Mouse (Mus musculus) C2C12 (cell line): Measurements from ENCODE around the gene Chl1. TPM values are rescaled to one million over a fixed set of nuclear protein-coding genes. Genes with fewer than 3 reads are reported as not detected.

ENCODE experiments used
- H3K27me3 ChIP-seq: one replicate; pipeline ENCODE4 v1.6.1; 2011; ENCODE audit not compliant: control insufficient read depth, insufficient read depth, insufficient read length
- H3K36me3 ChIP-seq: one replicate; pipeline ENCODE4 v1.6.1; 2011; ENCODE audit not compliant: control insufficient read depth, insufficient read depth
- H3K4me3 ChIP-seq: one replicate; pipeline ENCODE4 v1.5.1; 2011; ENCODE audit warnings: mild to moderate bottlenecking, control low read depth; ENCODE audit not compliant: poor library complexity, insufficient read depth, severe bottlenecking
- H3K79me2 ChIP-seq: one replicate; pipeline ENCODE4 v1.6.1; 2011; ENCODE audit not compliant: control insufficient read depth, insufficient read depth
- H3K79me3 ChIP-seq: one replicate; pipeline ENCODE4 v1.6.1; 2011; ENCODE audit warnings: low read depth, control low read depth
- H3ac ChIP-seq: one replicate; pipeline ENCODE3; 2011; ENCODE audit warnings: low read depth; ENCODE audit not compliant: control insufficient read depth, insufficient read length
- CEBPB ChIP-seq: IDR thresholded peaks from one replicate; pipeline ENCODE4 v1.6.1; 2011; ENCODE audit warnings: low read depth, mild to moderate bottlenecking, control low read depth, moderate library complexity
- CTCF ChIP-seq: IDR thresholded peaks from one replicate; pipeline ENCODE4 v1.5.1; 2011; ENCODE audit not compliant: control insufficient read depth, insufficient read depth, insufficient read length
- FOSL1 ChIP-seq: IDR thresholded peaks from one replicate; pipeline ENCODE4 v1.8.0; 2011; ENCODE audit warnings: mild to moderate bottlenecking, low read length; ENCODE audit not compliant: poor library complexity, insufficient read depth, severe bottlenecking
- MAX ChIP-seq: IDR thresholded peaks from one replicate; pipeline ENCODE4 v1.6.1; 2011; ENCODE audit warnings: mild to moderate bottlenecking, control low read depth
- MYOD1 ChIP-seq: IDR thresholded peaks from one replicate; pipeline ENCODE4 v1.6.1; 2011; ENCODE audit warnings: low read depth; ENCODE audit not compliant: control insufficient read depth, insufficient read length
- MYOG ChIP-seq: IDR thresholded peaks from one replicate; pipeline ENCODE4 v1.6.1; 2011; ENCODE audit not compliant: control insufficient read depth, insufficient read length; ENCODE audit errors: extremely low read depth
- USF1 ChIP-seq: IDR thresholded peaks from one replicate; pipeline ENCODE4 v1.6.1; 2011; ENCODE audit warnings: low read depth, mild to moderate bottlenecking, control low read depth, moderate library complexity
- polyA plus RNA-seq: library from polyadenylated mRNA; unstranded; fragments of >200 nt; fragmentation: generic; extraction: Trizol; gene quantifications from one replicate; pipeline ENCODE4 v1.2.1, GENCODE M21; 2012; ENCODE audit warnings: missing spikeins

Chl1 gene
- polyA plus RNA-seq, 1 experiment = not detected

GRCm38 (mm10) chr6:103795241-103795640 is 284.9 kb downstream of the Chl1 start:
- TF ChIP-seq MYOD1 (no peak), CTCF (no peak), USF1 (no peak), MAX (no peak), CEBPB (no peak), MYOG (no peak), FOSL1 (no peak)
- H3K79me2 ChIP-seq = no peaks in the 10 kb centered on the region
- no peak overlapping the region for H3ac ChIP-seq
- no peaks in the 10 kb centered on the region for H3K36me3 ChIP-seq
- no peaks in the 10 kb centered on the region for H3K79me3 ChIP-seq
- no peak overlapping the region for H3K4me3 ChIP-seq
- no peaks in the 10 kb centered on the region for H3K27me3 ChIP-seq
